Mouse (Mus musculus): ENCODE measurements at regions not wholly inside any gene's neighbourhood (a gene's known extent, or its start where the extent isn't known, plus 50 kb on each side); places are given as distances from the start of the nearest gene placed in this dataset.

DNA sequence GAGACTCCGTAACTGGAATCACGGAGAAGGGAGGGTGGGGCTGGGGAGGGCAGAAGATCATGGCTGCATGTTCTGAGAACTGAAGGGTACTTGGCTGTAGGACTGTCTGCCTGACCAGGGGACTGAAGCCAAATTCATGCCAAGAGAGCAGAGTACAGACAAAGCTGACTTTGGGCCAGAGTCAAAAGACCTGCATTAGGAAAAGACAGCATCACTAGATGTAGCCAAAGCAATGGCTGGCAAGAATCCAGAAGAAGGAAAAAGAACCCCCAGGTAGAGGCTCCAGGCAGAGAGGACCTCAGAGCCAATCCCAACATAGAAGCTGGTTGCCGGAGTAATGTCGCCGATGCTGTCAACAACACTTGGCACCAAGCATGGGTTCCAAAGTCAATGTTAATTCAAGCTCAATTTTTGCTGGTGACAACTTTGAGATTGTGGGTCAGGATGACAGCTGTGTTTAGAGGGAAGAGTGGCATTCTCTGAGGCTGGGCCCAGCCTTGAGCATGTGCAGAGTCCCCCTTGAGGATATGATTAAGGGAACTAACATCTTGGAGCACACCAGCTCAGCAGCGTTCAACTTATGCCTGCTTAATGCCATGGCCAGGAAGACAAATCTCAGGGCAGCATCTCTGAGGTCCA is 124.7 kb downstream of the Erv3 start:
- no peak for DNase-seq

DNA sequence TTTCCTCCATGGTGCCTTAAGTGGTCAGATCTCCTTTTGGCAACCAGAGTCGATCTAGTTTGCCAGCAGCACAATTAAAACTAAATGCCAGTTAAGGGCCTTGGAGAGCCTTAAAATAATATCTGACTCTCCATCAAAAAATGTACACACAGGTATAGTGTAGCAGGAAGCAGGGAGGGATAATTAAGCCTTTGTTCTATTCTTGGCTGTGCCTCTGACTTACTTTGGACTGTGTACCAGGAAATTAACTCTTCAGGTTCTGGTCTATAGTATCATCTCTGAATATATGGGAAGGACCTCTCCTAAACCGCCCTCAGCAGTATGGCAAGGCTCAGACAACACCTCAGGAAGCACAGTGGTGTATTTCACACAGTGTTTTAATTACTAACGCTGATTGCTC is 133.0 kb downstream of the Erv3 start:
- no peak for DNase-seq

DNA sequence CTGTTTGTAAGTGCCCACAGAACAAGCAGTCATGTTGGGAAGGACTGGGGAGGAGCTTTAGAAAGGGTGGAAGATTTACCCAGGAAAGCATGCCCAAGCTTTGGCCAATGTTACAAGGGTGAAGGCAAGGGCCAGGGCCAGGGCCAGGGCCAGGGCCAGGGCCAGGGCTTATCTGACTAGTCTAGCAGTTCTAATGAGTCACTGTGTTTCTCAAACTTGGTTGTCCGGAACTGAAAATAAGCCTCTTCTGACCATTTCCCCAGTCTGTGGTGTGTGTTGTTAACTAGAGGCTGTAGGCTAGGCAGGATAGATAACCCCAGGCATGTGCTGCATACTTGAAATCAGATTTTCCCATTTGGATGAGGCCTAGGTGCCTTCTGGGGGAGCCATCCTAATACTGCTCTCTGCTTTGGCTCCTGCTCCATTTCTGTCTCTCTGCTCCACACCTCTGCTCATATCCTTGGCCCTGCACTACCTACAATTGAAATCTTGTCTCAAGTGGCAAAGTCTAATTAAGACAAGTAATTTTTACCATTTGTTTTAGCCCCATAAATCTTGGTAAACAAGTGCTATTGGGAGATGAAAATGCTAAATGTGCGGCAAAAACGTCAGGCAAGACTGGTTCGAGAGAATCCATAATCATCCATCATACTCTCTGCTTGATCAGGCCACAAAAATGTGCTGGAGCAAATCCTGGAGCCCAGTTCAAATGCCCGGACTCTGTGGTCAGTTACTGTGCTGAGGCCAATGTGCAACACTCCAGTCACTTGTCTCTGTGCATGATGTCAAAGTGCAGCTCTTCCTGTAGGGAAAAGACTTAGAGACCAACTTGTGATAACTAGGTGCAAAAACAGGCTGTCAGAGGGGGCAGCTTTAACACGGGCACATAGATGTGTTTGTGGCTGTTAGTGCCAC is 137.7 kb downstream of the Erv3 start:
- DNase-seq: no peak

DNA sequence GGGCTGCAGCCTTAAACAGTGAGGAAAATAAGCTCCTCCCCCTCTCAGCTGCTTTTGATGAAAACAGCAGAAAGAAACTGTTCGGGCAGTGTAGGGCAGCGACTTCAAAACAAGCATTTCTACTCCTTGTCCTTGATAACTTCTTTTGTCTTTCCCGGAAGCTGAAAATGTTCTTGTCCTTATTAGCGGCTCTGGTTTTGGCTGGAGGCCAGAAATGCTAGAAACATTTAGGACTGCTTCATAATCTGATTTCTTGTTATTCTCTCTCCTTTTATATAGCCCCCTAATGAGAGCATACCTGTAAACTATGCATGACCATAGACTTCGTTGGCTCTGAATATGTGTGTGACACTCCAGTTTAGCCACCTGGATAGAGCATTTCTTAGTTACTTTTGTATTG is 142.0 kb downstream of the Erv3 start:
- no peak for DNase-seq

DNA sequence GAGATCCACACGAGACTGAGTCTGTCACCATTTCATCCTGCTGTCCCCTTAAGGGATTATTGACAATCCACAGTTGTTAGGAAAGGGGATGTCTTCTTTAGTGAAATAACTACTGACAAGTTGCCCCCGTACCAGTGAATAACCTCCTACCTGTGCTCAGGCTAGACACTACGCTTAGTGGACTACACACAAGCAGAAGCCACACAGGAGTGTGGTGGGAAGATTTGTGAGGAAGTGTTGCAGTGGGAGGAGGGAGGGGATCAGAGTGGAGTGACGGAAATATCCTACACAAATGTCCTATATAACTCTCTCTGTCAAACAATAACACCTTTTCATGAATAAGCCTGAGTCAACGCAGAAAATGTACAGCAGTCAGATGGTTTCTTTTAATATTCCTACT is 142.7 kb downstream of the Erv3 start:
- DNase-seq: no peak

DNA sequence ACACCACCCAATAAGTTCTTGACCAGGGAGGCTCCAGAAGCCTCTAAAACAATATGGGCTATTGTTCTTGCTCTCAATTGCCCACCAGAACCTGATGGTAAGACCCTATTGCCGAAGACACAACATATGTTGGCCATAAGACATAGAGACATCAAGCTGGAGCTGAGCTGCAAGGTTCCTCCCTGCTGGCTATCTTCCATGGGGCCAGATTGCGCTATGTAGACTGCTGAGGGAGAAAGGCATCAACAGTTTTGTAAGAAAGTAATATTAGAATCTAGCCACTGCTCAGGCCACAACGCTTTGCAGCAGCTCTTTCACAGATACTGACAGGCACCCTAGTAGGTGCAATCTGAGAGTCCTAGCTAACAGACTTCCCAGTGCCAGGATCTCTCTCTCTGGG is 144.2 kb downstream of the Erv3 start:
- DNase-seq: no peak

DNA sequence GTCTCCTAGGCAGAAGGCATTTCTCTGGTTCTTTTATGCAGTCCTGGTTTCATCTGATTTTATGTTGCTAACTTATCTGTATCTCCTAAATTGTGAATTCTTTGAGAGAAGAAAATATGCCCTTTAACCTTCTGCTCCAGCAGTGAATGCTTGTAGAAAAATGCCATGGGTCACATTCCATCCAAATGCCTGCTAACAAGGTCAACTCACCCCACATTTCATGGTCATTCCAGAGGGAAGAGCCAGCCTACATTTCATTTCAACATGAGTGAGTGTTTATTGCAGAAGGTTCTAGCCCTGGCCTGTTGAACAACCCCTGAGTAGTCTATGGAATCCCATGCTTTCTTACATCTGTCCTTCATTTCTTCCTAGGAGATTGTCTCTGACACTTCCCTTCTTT is 147.7 kb downstream of the Erv3 start:
- DNase-seq: no peak

DNA sequence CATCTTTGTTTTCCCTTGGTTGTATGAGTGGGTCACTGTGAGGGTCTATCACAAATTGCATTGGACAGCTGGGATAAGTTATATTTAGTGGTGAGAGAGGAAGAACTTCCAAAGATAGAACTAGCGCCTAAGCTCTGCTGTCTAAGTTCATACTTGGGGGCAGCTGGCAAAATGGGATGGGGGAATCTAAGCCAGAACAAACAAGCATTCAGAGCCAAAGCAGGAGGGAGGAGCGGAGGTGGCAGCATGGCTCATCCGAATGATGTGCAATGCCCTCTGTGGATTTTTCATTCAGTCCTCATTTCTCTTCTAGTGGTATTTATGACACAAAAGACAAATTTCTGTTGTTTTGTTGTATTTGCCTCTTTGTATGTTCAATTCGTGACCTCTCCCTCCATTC is 144.5 kb upstream of the Adra1d start:
- peak; percentile 3 for DNase-seq

DNA sequence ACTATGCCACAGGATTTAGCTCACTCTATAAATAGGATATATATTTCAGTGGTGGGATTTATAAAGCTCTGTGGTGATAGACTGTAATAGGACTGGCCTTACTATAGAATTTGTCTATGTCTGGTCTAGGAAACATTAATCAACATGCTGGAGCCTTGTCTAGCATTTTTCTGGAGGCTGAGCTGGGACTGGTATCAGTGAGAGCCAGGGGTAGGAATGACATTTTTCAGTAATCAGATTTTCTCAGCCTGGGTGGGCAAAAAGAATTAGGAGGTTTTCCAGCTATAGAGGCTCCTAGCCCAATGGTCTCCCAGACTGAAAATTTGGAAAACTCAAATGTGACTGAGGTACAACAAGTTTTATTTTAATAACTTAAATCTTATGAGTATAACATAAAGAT is 142.3 kb upstream of the Adra1d start:
- no peak for DNase-seq

DNA sequence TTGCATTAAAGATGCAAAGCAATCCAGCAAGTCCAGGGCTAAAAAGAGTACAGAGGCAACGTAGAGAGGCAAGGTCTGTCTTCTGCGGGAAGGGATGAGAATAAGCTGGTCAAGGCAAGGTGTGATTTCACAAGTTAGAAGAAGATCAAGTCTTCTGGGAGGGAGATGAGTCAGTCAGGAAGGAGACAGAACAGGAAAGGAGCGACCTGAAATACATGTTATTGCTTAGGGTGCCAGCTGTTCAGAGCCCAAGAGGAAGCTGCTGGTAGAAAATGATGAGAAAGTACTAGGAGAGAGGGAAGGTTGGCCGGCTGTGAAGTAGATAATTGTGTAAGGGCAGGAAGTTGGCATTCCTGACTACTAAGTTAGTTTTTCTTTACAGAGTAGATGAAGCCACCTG is 140.1 kb upstream of the Adra1d start:
- no peak for DNase-seq

DNA sequence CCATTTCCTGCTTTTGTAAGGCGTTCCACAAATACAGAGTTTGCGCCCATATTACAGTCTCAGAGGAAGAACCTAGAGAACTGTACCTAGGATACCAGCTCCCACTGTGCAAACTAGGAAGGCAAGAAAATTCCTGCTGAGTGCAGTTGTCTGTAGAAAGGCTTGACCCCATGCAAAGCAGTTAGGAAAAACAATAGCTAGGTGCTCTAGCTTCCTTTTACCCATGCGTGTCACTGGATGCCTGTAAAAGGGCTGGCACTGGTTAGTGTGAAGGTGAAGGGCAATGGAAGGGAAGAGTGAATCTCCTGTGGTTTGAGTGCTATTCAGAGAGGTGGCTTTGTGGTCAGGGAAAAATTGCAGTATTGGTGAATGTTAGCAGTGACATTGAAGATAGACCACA is 137.7 kb upstream of the Adra1d start:
- DNase-seq: no peak

DNA sequence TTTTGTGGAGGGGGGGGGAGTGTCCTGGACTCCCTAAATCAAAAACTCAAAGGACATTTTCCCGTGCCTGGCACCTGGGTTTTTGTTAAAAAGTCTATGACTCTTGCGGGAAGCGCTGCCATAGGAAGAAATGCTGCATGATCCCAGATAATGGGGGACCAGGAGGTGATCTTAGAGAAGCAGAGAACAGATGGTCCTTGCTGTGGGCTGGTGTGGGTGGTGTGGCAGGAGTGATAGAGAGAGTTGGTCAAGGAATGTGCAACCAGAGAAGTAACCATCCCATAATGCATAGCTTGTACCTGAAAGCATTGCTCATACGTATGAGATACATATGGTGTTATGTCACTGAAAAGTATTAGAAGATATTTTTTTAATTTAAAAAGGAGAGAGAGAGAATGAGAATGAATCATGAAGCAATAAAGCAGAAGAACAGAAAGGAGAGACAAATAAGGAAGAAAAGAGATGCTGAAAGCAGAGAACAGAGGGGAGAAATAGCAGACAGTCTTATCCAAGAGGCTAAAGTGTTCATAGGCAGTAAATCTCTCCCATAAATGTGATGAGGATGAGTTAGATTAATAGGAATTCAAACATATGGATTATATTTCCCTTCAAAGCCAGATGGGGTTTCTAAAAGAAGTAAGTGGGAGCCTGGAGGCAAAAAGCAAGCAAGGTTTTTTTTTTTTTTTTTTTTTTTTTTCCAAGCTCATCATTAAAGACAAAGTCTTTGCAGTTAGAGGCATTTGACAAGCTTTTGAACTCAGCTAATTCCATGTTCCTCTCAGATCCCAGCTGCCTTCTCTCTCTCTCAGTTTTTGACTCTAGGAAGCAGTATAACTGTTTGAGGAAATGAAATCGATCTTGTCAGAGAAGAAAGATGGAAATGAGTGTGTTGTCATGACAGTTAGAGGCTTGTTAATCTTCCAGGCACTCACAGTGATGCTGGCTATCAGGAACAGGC is 136.2 kb upstream of the Adra1d start:
- DNase-seq: no peak

DNA sequence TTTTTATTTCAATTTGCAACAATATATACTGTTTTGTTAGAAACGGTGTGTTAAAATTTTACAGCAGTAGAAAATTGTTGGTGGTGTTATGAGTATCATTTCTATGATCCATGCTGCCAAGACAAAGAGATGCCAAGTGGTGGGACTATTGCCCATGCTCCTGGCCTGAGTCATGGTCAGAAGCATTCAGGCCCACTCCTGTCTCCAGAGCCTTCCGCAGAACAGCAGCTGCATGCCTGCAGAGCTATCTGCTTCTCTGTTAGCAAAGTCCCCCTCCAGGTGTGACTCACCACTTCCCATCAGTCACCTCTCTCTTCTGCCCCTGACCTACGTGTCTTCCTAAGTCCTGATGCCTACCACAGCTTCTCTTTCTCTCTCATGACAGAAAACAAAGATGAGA is 134.2 kb upstream of the Adra1d start:
- DNase-seq: no peak

DNA sequence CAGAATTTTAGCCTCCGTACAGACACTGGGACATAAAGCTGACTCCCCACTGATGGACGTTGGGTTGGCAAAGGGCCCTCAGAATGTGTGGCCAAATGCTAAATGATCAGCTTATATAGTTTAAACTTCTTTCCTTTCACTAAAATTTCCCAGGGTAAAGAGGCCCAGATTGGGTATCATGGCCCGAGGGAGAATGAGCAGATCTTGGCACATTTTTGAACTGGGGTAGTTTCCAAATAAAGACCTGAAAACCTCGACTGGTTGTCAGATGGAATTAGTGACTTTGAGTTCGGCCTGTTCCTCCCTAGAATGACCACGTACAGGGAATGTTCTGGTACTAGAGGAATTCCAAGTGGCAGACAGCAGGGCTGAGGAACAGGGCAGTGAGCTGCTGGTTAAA is 127.9 kb upstream of the Adra1d start:
- DNase-seq: no peak

DNA sequence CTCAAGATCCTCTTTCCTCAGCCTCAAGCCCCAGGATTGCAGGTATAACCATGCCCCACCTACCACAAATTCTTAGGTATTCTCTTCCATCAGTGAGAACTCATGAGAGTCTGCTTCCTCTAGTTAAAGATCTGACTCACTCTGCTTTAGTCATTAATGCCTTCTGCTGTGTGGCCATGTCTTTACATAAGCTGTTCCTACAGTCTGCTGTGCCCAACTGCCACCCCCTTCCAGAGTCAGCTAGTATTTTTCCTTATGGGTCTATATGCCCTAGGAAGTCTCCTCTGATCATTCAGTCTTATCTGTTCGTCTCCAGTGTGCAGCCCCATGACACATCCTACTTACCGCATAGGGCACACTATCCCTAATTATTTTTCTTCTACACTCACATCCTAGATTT is 126.2 kb upstream of the Adra1d start:
- DNase-seq: no peak

DNA sequence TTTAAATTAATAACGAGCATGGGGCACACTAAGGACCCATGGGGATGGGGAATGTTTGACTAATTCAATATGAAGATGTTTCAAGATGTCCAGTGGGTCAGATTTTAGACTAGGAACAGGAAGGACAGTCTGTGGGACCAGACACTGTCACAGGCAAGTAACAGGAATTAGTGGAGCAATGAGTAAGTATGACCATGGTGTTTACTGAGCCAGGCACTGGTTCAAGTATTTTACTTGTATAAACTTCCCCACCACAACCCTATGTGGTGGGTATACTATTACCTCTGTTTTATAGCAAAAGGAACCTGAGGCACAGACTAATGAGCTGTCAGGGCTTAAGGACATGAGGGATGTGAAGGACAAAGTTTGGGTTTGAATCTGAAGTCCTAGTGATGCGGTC is 125.4 kb upstream of the Adra1d start:
- DNase-seq: no peak

DNA sequence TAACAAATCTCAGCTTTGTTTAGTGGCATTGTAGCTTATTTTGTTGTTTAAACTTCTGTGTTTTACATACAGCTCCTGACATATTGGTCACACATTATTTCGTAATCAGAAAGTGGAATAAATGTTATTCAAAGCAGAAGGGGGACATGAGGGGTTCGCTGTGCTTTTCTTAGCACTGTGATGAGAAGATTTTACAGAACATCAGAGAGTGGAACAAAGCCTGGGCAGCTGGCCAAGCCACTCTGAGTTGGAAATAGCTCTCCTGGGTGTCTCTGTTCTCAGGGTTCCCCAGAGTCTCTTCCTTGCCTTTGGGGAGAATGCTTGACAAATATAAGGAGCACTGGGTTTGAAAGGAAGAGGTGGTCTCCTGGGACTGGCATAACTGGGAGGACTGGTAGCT is 124.7 kb upstream of the Adra1d start:
- DNase-seq: no peak

DNA sequence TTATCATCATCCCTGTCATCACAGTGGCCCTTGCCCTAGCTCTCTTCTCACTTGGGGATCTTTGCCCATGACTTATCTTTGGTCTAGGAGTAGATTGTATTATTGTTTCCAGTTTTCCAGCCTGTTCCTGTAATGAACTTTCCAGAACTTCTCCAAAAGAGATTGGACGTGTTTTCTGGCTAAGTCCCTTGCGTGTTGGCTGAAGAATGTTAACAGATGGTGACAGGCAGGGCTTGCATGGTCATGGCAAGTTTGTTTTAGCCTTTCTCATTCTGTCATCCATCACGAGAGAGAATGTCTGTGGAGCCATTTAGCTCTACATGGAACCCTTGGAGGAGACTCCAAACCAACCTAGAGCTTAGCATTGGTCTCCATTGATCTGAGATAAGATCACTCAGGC is 123.2 kb upstream of the Adra1d start:
- no peak for DNase-seq

DNA sequence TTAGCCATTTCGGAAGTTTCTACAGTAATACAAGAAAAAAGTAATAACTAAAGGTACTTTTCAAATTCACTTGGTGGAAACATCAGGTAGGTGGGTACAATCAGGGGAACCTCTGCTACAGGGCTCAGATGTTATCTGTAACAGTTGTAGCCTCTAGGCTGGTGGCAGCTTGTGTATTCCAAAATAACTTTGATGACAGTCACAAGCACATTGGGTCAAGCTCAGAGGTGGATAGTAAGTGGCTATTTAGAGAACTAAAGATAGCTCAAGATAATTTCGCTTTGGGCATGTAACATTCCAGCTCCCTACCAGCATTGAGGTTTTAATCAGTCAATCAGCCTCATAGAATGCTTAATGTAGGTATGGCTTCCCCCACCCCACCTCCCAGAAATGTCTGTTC is 121.7 kb upstream of the Adra1d start:
- no peak for DNase-seq

DNA sequence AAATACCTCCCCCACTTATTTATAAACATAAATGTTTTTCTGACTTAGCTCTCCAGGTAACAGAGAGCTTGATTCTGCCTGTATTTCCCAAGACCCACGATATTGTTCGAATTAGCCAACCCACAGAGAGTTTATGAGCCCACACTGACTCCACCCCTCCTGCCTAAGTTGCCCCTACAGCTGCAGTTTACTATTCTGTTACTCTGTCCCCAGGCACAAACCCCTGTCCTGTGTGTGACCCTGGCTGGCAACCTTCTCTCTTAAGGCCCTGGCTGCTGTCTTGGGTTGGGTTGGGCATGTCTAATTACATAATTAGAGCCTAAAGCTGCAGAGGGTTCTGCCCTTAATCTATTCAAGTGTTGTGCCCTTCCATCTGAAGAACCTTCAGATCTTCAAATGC is 116.4 kb upstream of the Adra1d start:
- DNase-seq: no peak

DNA sequence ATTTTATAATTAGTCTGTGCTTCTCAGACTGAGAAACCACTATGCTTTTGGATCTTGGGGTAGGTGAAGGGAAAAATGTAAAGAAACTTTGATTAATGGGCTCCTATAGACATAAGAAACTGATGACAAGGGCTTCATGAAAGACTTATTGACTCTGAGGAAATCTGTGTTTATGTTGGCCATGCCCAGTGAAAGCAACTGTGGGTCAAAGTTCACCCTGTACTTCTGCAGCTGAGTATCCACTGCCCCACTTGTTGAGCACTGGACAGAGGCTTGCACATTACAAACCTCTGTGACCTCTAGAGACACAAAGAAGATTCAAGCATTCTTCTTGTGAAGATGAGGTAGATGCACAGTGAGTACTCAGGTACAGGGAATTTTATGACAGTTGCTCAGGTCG is 114.7 kb upstream of the Adra1d start:
- no peak for DNase-seq

DNA sequence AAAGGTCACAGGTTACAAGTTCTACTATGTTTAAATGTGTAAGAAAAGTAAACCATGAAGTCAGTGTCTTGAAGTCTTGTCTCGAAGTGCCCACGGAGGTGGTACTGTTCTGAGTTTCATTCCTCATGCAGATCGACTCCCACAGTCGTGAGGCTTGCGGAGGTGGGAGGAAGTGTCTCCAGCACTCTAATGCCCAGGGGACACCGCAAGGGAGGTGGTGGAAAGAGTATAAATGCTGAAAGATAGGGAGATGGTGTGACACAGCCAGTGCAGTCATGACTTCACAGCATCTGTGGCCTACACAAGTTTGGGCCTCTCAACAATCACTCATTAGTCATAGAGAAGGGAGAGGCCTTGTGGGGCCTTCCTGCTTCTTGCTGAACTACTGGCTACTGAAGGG is 112.8 kb upstream of the Adra1d start:
- DNase-seq: no peak

DNA sequence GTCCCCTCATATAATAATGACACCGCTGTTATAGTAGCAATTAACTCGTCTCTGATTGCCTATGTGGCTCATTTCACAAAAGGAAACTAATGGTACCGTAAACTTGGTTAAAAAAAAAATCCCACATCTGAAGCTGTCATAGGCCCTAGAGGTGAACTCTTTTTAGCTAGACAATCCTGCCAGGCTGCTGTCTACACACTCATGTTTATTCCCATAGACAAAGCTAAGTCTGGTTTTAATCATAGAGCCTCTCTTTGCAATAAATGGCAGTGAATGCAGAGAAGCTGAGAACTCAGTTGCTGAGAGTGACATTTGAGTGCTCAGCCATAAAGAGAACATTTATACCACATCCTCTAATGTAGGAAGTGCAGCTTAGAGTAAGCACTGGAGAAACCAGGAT is 111.3 kb upstream of the Adra1d start:
- no peak for DNase-seq

DNA sequence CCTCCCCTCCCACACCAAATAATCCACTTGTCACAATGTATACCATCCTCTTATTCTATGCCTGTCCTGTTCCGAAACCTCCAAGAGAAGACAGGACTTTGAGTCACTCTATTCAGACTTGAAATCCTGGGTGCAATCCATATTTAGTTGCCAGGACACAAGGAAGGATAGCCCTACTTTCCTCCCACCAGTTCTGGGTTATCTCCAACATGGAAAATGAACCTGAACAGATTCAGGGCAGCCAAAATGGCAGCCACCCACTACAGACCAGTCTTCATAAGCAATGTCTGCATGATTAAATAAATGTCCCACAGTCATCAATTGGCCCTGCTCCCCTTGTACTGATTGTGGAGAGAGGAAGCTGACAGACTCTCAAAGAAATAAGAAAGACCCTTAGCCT is 110.6 kb upstream of the Adra1d start:
- DNase-seq: no peak
